Mouse (Mus musculus) spleen, adult 12 weeks (tissue): ENCODE measurements around the gene Kars.

Experiments used
- DNase-seq: peaks from one replicate; pipeline ENCODE4 v3.0.0; 2022; ENCODE audit warnings: low spot score

Gene Kars

GRCm38 (mm10) chr8:112010997-112011815 is at the start of gene Kars, which contains the start of gene Terf2ip:
Gene Kars (minus strand): TSS chr8:112011323.
Gene Terf2ip (plus strand): TSS chr8:112011398.
- DNase-seq: peak; percentile 89

GRCm38 (mm10) chr8:112054456-112054855 is 43.3 kb upstream of the Kars start:
- no peak for DNase-seq

GRCm38 (mm10) chr8:112051537-112051936 is 40.4 kb upstream of the Kars start:
- no peak for DNase-seq

DNA sequence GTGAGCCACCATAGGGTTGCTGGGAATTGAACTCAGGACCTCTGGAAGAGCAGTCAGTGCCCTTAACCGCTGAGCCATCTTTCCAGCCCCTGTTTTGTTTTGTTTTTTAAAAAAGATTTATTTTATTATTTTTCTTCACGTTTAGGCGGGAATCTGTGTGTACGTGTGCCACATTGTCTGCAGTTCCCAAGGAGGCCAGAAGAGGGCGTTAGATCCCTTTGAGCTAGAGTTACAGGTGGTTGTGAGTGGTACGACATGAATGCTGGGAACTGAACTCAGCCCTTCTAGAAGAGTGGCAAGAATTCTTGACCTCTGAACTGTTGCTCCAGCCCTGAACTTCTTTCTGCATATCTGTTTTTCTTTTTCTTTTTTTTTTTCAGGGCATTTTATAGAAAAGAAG is 38.9 kb upstream of the Kars start:
- no peak for DNase-seq

DNA sequence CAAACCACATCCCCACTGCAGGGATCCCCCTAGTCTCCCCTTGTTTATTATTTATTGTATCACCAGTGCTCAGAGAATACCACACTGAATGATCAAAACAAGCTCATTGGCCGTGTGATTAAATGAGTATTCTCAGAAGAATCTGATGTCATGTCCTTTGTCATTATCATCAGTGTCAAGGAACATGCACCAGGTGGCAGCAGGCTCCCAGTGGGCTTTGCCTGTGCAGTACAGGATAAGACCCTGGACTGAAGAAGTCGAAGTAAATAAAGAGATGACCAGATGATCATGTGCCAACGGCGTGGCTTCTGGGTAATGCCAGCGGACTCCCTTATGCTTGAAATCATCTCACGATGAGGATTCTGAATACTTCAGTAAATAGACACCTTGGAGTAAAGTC is 37.2 kb upstream of the Kars start:
- no peak for DNase-seq

DNA sequence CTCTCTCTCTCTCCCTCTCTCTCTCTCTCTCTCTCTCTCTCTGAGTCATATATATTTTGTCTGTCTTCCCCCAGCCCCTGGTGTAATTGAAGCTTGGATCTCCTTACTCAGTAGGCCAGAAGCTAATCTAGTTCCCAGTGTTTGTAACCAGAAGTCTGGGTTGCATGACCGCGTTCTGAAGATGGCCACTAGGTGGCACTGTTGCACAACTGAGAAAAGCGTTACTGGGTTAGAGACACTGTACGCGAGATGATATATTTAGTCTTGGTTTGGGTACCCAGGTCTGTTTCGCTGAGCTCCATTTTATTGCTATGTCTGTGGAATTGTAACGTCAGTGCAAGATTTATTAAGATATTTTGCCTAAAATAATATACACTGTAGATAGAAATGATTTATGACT is 34.8 kb upstream of the Kars start:
- peak; percentile 40 for DNase-seq

GRCm38 (mm10) chr8:112045182-112045581 is 34.1 kb upstream of the Kars start:
- no peak for DNase-seq

GRCm38 (mm10) chr8:112037521-112037920 is 26.4 kb upstream of the Kars start:
- no peak for DNase-seq

- peak; percentile 22 for DNase-seq
These were observed 23.5 kb upstream of the Kars start for GRCm38 (mm10) chr8:112034603-112035002.

DNA sequence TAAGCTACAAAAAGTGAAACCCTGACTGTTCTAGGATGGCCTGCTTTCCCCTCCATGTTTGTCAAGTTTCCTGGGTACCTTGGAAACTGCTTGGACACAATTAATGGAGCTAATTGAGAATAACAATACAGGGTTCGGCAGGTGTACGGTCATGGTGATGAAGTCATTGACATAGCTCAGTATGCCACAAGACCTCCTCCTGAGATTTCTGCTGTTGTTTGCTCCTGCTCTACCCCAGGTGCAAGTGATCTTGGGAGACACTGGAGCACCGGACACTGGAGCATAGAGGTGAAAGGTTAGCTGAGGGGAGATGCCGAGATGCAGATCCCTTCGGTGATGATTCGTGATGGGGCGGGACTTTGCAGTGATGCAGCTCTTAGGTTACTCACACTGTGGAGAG is 21.9 kb upstream of the Kars start:
- DNase-seq: no peak

DNA sequence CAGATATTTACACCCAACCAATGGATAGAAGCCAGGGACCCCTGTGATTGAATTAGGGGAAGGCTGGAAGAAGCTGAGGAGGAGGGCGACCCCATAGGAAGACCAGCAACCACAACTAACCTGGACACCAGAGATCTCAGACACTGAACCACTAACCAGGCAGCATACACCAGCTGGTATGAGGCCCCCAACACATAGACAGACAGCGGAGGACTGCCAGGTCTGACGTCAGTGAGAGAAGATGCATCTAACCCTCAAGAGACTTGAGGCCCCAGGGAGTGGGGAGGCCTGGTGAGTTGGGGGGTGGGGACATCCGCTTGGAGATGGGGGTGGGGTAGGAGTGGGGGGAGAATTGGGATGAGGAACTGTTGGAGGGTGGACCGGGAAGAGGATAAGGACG is 19.5 kb upstream of the Kars start:
- DNase-seq: no peak

GRCm38 (mm10) chr8:112029455-112029854 is 18.3 kb upstream of the Kars start:
- DNase-seq: no peak

GRCm38 (mm10) chr8:112014936-112015335 is 3.8 kb upstream of the Kars start, which contains the start of gene Gm6793:
Gene Gm6793 (minus strand): TSS chr8:112015036.
- DNase-seq: no peak

- DNase-seq: peak; percentile 52
These were observed 706 bp upstream of the Kars start for GRCm38 (mm10) chr8:112011816-112012242.

DNA sequence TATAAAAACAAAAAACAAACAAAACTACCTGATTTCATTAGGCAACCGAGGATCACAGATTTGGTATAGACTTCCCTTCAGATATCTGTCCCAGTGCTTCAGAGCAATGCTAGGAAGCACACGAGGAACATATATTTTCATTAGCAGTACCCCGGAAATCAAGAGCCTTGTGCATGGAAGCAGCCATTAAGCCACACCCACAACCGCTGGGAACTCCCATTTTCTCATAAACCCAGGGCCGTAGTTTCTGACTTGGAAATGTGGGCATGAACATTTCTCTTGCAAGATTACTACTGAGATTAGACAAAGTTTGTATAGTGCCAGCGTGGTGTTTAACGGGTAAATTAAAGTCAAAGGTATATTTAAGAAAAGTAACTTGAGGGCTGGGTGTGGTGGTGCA is 1.6 kb downstream of the Kars start:
- DNase-seq: no peak

DNA sequence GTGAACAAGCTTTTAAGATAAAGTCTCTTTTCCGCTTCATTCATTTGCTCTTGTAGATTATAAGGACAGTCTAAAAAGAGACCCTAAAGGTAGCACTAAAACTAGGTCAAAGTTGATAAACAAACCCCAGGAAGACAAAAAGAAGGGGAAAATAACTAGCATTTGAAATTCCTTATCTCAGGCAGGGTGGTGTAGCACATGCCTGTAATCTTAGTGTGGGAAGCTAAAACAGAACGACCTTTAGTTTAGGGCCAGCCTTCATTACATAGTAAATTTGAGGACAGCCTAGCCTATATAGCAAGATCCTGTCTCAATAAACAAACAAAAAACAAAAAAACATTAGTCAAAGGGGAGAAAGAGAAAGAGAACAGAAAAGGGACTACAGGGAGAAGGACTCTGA is 3.5 kb downstream of the Kars start:
- DNase-seq: no peak

DNA sequence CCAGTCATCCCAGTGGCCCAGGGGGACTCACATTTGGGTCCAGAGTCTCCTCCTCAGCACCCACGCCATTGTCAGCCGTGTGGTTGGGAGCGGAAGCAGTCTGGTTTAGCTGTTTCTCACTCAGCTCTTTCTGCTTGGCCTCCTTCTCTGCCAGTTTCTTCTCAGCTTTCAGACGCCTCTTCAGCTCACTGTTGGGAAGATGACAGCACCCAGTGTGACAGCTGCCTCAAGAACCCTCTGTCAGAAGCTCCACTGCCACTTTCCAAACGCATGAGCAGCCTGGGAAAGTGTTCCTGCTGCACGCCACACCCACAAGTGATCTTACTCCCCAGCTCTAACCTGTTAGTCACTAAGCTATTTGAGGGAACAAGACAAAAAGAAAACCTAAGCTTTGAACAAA is 5.5 kb downstream of the Kars start:
- DNase-seq: no peak

GRCm38 (mm10) chr8:112004754-112005153 is 6.4 kb downstream of the Kars start:
- DNase-seq: no peak

- DNase-seq: no peak
These were observed 18.5 kb downstream of the Kars start for GRCm38 (mm10) chr8:111992703-111993039.

GRCm38 (mm10) chr8:111992013-111992702 is 19.0 kb downstream of the Kars start, which contains the start of gene Adat1:
Gene Adat1 (minus strand): TSS chr8:111992302.
- DNase-seq: peak; percentile 78

DNA sequence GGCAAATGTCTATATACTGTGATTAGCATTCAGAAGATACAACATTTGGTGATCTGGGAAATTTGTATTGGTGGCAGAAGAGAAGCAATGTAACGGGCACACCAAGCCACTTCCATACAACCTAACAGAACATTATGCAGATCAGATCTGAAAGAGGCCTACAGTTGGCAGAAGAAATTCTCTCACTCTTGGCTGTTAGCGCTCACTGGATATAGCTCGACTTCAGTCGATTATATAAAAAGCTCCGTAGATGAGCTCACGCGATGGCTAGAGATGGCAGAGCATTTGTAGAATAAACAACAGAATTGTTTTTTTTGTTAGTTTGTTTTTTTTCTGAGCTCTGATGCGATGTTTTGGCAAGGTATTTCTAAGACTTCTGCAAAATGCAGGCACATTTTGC is 19.8 kb downstream of the Kars start:
- no peak for DNase-seq

- peak; percentile 75 for DNase-seq
These were observed 21.2 kb downstream of the Kars start for GRCm38 (mm10) chr8:111989911-111990310.

- no peak for DNase-seq
These were observed 26.6 kb downstream of the Kars start for GRCm38 (mm10) chr8:111984511-111984910.
